In the genomic region with DNA sequence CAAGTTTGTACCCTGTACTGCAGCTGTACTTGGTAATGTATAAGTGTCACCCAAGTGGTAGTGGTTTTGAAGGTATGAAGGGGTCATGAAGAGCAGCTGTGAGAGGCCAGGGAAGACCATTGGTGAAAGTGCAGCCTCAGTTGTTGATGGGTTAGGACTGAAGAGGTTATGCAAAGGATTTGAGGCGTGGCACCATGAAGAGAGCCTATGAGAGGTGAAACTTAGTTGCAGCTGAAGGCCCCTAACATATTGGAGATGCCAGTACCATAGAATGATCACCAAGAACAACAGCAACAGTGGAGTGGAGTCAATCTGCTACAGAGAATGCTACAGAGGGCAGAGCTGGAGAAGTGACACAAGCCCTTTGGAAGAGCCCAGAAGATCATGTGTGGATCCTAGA, we compare ENCODE assay signal across 20 mouse cellular contexts. TPM values are rescaled to one million over a fixed set of nuclear protein-coding genes. Genes with fewer than 3 reads are reported as not detected.
DNase-seq lines count a peak whose midpoint lies in the region; ATAC-seq and TF ChIP-seq lines count a peak whose summit lies in the region.
"Had no signal": no experiment of that assay in that cellular context is flagged by ENCODE, and none has a peak within 500 bp of the region (broad histone marks: within the 10 kb centered on the region; RNA-seq: fewer than 3 reads in every experiment).

No protein-coding gene starts in this region.

- intact Hi-C loops in heart, postnatal 10 days (cut with DNase I) = loop anchor here (5.0 kb wide), 3 partner anchors 57 to 167 kb away; a partner anchor contains a TSS

- DNase-seq in heart, postnatal 10 days = no peak
- DNase-seq in midbrain, embryonic 11.5 days (ENCODE audit: low spot score, missing footprints) = peak; percentile 14
- no peak for DNase-seq in hindbrain, embryonic 11.5 days (ENCODE audit: low spot score)
- no peak for DNase-seq in urinary bladder, postnatal 25 days (ENCODE audit: low spot score)
- DNase-seq: cerebellum, postnatal 14 days; heart, adult 11 months; lung, adult 2 months; right cerebral cortex, postnatal 14 days; thymus, adult 18-20 months had no signal

- no peak for TF ChIP-seq CTCF in intestine, postnatal 0 days (IDR thresholded peaks at IDR 0.05; ENCODE audit: low read depth)

- no peaks in the 10 kb centered on the region for H3K9me3 ChIP-seq in heart, embryonic 15.5 days (replicated peaks)
- H3K9me3 ChIP-seq in midbrain, embryonic 11.5 days (ENCODE audit: control insufficient read depth, low read length) = no peaks in the 10 kb centered on the region
- H3K9me3 ChIP-seq in midbrain, embryonic 15.5 days = no peaks in the 10 kb centered on the region
- no peaks in the 10 kb centered on the region for H3K9me3 ChIP-seq in intestine, postnatal 0 days (ENCODE audit: control insufficient read depth)
- no peaks in the 10 kb centered on the region for H3K9me3 ChIP-seq in hindbrain, embryonic 11.5 days (ENCODE audit: control insufficient read depth, low read length)
- H3K9me3 ChIP-seq: embryonic facial prominence, embryonic 10.5 days; forebrain, embryonic 15.5 days; limb, embryonic 10.5 days had no signal

- WGBS in heart, embryonic 15.5 days = 100% methylated on average over 1 of the region's 1 CpGs
- 95% methylated on average over 1 of the region's 1 CpGs for WGBS in midbrain, embryonic 11.5 days
- 97% methylated on average over 1 of the region's 1 CpGs for WGBS in midbrain, embryonic 15.5 days
- 93% methylated on average over 1 of the region's 1 CpGs for WGBS in intestine, postnatal 0 days
- WGBS in hindbrain, embryonic 11.5 days = 87% methylated on average over 1 of the region's 1 CpGs

- H3K36me3 ChIP-seq in heart, embryonic 15.5 days = no peaks in the 10 kb centered on the region
- H3K36me3 ChIP-seq in midbrain, embryonic 11.5 days (ENCODE audit: control insufficient read depth, insufficient read depth, low read length) = no peaks in the 10 kb centered on the region
- no peaks in the 10 kb centered on the region for H3K36me3 ChIP-seq in midbrain, embryonic 15.5 days (replicated peaks)
- H3K36me3 ChIP-seq in intestine, postnatal 0 days (ENCODE audit: control insufficient read depth, insufficient read depth) = no peaks in the 10 kb centered on the region
- no peaks in the 10 kb centered on the region for H3K36me3 ChIP-seq in hindbrain, embryonic 11.5 days (ENCODE audit: control insufficient read depth, insufficient read depth, low read length)
- H3K36me3 ChIP-seq: forebrain, embryonic 15.5 days had no signal

- H3K4me3 ChIP-seq in heart, embryonic 15.5 days = peak overlapping the region; percentile 74; the same call in 1 of the 2 replicates
- no peak overlapping the region for H3K4me3 ChIP-seq in midbrain, embryonic 11.5 days (ENCODE audit: low read depth, low read length)
- no peak overlapping the region for H3K4me3 ChIP-seq in midbrain, embryonic 15.5 days
- no peak overlapping the region for H3K4me3 ChIP-seq in intestine, postnatal 0 days (ENCODE audit: low read depth, low read length)
- H3K4me3 ChIP-seq in hindbrain, embryonic 11.5 days (ENCODE audit: low read depth, low read length) = no peak overlapping the region

- no peak overlapping the region for H3K9ac ChIP-seq in heart, embryonic 15.5 days
- H3K9ac ChIP-seq in midbrain, embryonic 11.5 days (ENCODE audit: low read length) = no peak overlapping the region
- H3K9ac ChIP-seq in midbrain, embryonic 15.5 days = no peak overlapping the region
- no peak overlapping the region for H3K9ac ChIP-seq in intestine, postnatal 0 days (ENCODE audit: low read depth, low read length)
- H3K9ac ChIP-seq in hindbrain, embryonic 11.5 days (ENCODE audit: low read depth, low read length) = no peak overlapping the region
- H3K9ac ChIP-seq: forebrain, embryonic 15.5 days had no signal

- ATAC-seq in heart, embryonic 15.5 days (replicated peaks; ENCODE audit: insufficient number of reproducible peaks, insufficient read depth, low FRiP score, low read depth) = no peak
- no peak for ATAC-seq in midbrain, embryonic 11.5 days (ENCODE audit: low FRiP score)
- no peak for ATAC-seq in midbrain, embryonic 15.5 days (replicated peaks)
- ATAC-seq in intestine, postnatal 0 days = no peak
- ATAC-seq in hindbrain, embryonic 11.5 days (ENCODE audit: low FRiP score) = no peak
- ATAC-seq: forebrain, embryonic 15.5 days; hindbrain, postnatal 0 days; Patski had no signal

- H3K27ac ChIP-seq in heart, embryonic 15.5 days = peak overlapping the region; percentile 97
- H3K27ac ChIP-seq in midbrain, embryonic 11.5 days (ENCODE audit: low read depth, low read length) = no peak overlapping the region
- no peak overlapping the region for H3K27ac ChIP-seq in midbrain, embryonic 15.5 days
- H3K27ac ChIP-seq in intestine, postnatal 0 days (ENCODE audit: low read depth, low read length) = peak overlapping the region; percentile 57
- no peak overlapping the region for H3K27ac ChIP-seq in hindbrain, embryonic 11.5 days (ENCODE audit: low read depth, low read length)
- H3K27ac ChIP-seq: embryonic facial prominence, embryonic 10.5 days; forebrain, embryonic 15.5 days; hindbrain, postnatal 0 days; limb, embryonic 10.5 days; macrophage had no signal

- peak overlapping the region; percentile 81; the same call in 1 of the 2 replicates for H3K4me2 ChIP-seq in heart, embryonic 15.5 days
- no peak overlapping the region for H3K4me2 ChIP-seq in midbrain, embryonic 11.5 days
- no peak overlapping the region for H3K4me2 ChIP-seq in midbrain, embryonic 15.5 days
- H3K4me2 ChIP-seq in intestine, postnatal 0 days (replicated peaks; ENCODE audit: low read depth) = no peak overlapping the region
- no peak overlapping the region for H3K4me2 ChIP-seq in hindbrain, embryonic 11.5 days (replicated peaks; ENCODE audit: low read depth, low read length)

- peaks cover 10% of the 10 kb centered on the region for H3K4me1 ChIP-seq in heart, embryonic 15.5 days (replicated peaks)
- H3K4me1 ChIP-seq in midbrain, embryonic 11.5 days (ENCODE audit: control insufficient read depth, insufficient read depth, low read length) = peaks cover 7% of the 10 kb centered on the region
- H3K4me1 ChIP-seq in midbrain, embryonic 15.5 days = peaks cover 13% of the 10 kb centered on the region
- 0 out of 2 replicates have a peak, but pooled peaks cover 5% of the 10 kb centered on the region for H3K4me1 ChIP-seq in intestine, postnatal 0 days (replicated peaks; ENCODE audit: control insufficient read depth, insufficient read depth, low read length)
- no peaks in the 10 kb centered on the region for H3K4me1 ChIP-seq in hindbrain, embryonic 11.5 days (replicated peaks; ENCODE audit: control insufficient read depth, insufficient read depth, low read length)

- H3K27me3 ChIP-seq in heart, embryonic 15.5 days = no peaks in the 10 kb centered on the region
- H3K27me3 ChIP-seq in midbrain, embryonic 11.5 days (ENCODE audit: control insufficient read depth, insufficient read depth, low read length) = no peaks in the 10 kb centered on the region
- H3K27me3 ChIP-seq in midbrain, embryonic 15.5 days (replicated peaks) = no peaks in the 10 kb centered on the region
- H3K27me3 ChIP-seq in intestine, postnatal 0 days (replicated peaks; ENCODE audit: control insufficient read depth, insufficient read depth, low read length) = no peaks in the 10 kb centered on the region
- H3K27me3 ChIP-seq in hindbrain, embryonic 11.5 days (ENCODE audit: control insufficient read depth, insufficient read depth, low read length) = no peaks in the 10 kb centered on the region
- H3K27me3 ChIP-seq: forebrain, embryonic 15.5 days; Patski had no signal

RNA-seq across cellular contexts. Expression of a gene that starts 1.7 kb away (rescaled TPM):
- 46.6 and 46.9 TPM in 2 replicates for polyA plus RNA-seq in heart, embryonic 15.5 days (2015; fragmentation: Nextera tagmentation; extraction: Ambion mirVana)
- total RNA-seq in heart, postnatal 10 days (2021) = 10 to 100 TPM; 17.8 to 21.1 TPM
- polyA plus RNA-seq in midbrain, embryonic 11.5 days (2014; fragmentation: Nextera tagmentation; extraction: Ambion mirVana) = 119 and 123 TPM in 2 replicates
- polyA plus RNA-seq in midbrain, embryonic 15.5 days (2015; fragmentation: Nextera tagmentation; extraction: Ambion mirVana) = 32.6 and 33.4 TPM in 2 replicates
- polyA plus RNA-seq in intestine, postnatal 0 days (2015; fragmentation: Nextera tagmentation; extraction: Ambion mirVana) = 17.1 and 19.9 TPM in 2 replicates
- polyA plus RNA-seq in hindbrain, embryonic 11.5 days (2014; fragmentation: Nextera tagmentation; extraction: Ambion mirVana) = 109 and 115 TPM in 2 replicates

RNA-seq across cellular contexts. Expression of a gene that starts 22.3 kb away (rescaled TPM):
- 181 and 273 TPM in 2 replicates for polyA plus RNA-seq in heart, embryonic 15.5 days (2015; fragmentation: Nextera tagmentation; extraction: Ambion mirVana)
- total RNA-seq in heart, postnatal 10 days (2021) = 10 to 100 TPM; 66.0 to 67.2 TPM
- polyA plus RNA-seq in midbrain, embryonic 11.5 days (2014; fragmentation: Nextera tagmentation; extraction: Ambion mirVana) = 628 and 641 TPM in 2 replicates
- polyA plus RNA-seq in midbrain, embryonic 15.5 days (2015; fragmentation: Nextera tagmentation; extraction: Ambion mirVana) = 46.1 and 61.2 TPM in 2 replicates
- 197 and 201 TPM in 2 replicates for polyA plus RNA-seq in intestine, postnatal 0 days (2015; fragmentation: Nextera tagmentation; extraction: Ambion mirVana)
- 457 and 512 TPM in 2 replicates for polyA plus RNA-seq in hindbrain, embryonic 11.5 days (2014; fragmentation: Nextera tagmentation; extraction: Ambion mirVana)

RNA-seq across cellular contexts. Expression of a gene that starts 33.6 kb away (rescaled TPM):
- polyA plus RNA-seq in heart, embryonic 15.5 days (2015; fragmentation: Nextera tagmentation; extraction: Ambion mirVana) = 1.7 and 2.4 TPM in 2 replicates
- total RNA-seq in heart, postnatal 10 days (2021) = not detected
- polyA plus RNA-seq in midbrain, embryonic 11.5 days (2014; fragmentation: Nextera tagmentation; extraction: Ambion mirVana) = 0.27 TPM in 1 of 2 replicates, not detected in the other
- polyA plus RNA-seq in midbrain, embryonic 15.5 days (2015; fragmentation: Nextera tagmentation; extraction: Ambion mirVana) = 8.1 and 8.5 TPM in 2 replicates
- 0.74 and 0.98 TPM in 2 replicates for polyA plus RNA-seq in intestine, postnatal 0 days (2015; fragmentation: Nextera tagmentation; extraction: Ambion mirVana)
- polyA plus RNA-seq in hindbrain, embryonic 11.5 days (2014; fragmentation: Nextera tagmentation; extraction: Ambion mirVana) = 1.4 and 1.6 TPM in 2 replicates
- polyA plus RNA-seq: erythroblast, embryonic 14.5 days; kidney, embryonic 14.5 days; limb, embryonic 10.5 days; macrophage; Patski had no signal

Comparison
In these comparisons a context has a peak if more than half of its experiments do, and no peak if none do; other contexts are left out.
1. H3K27ac ChIP-seq: peak in heart, embryonic 15.5 days (single experiment) and intestine, postnatal 0 days (single experiment); none in midbrain, embryonic 11.5 days (single experiment), midbrain, embryonic 15.5 days (single experiment) and hindbrain, embryonic 11.5 days (single experiment).